Mouse (Mus musculus) limb, embryonic 10.5 days (tissue): ENCODE results near the gene Copz2. TPM values are rescaled to one million over a fixed set of nuclear protein-coding genes. Genes with fewer than 3 reads are reported as not detected.
"Not testable (repeated sequence)": the region's sequence is repeated elsewhere in the genome, so short reads cannot be mapped to it uniquely, and the experiment has no call there.

Source experiments
- DNase-seq: peaks from one replicate; pipeline ENCODE4 v3.0.0-alpha.2; 2017; ENCODE audit warnings: low spot score
- H3K27ac ChIP-seq: fragments of 300-500 bp; sonication (generic); 2 replicates; pipeline ENCODE4 v1.5.1; 2016; ENCODE audit warnings: mild to moderate bottlenecking
- H3K27me3 ChIP-seq: fragments of 300-500 bp; sonication (generic); 2 replicates; pipeline ENCODE4 v1.6.1; 2016; ENCODE audit warnings: low read depth, mild to moderate bottlenecking; ENCODE audit not compliant: poor library complexity, severe bottlenecking
- H3K36me3 ChIP-seq: fragments of 300-500 bp; sonication (generic); 2 replicates; pipeline ENCODE4 v1.6.1; 2016; ENCODE audit warnings: mild to moderate bottlenecking, moderate library complexity
- H3K4me1 ChIP-seq: fragments of 300-500 bp; sonication (generic); 2 replicates; pipeline ENCODE4 v1.6.1; 2016
- H3K4me3 ChIP-seq: fragments of 300-500 bp; sonication (generic); 2 replicates; pipeline ENCODE4 v1.5.1; 2016; ENCODE audit warnings: mild to moderate bottlenecking, moderate library complexity
- H3K9me3 ChIP-seq: fragments of 300-500 bp; sonication (generic); replicated peaks from 2 replicates; pipeline ENCODE4 v1.6.1; 2016; ENCODE audit warnings: mild to moderate bottlenecking
- WGBS: fragments of 180-500 bp; shearing (Covaris S2); methylation state at CpG from one replicate; pipeline ENCODE4 v1.1.7; 2016; 5-methylcytosine and 5-hydroxymethylcytosine counted together
- polyA plus RNA-seq: library from polyadenylated mRNA; unstranded; fragments of >200 nt; fragmentation: Nextera tagmentation; extraction: Ambion mirVana; gene quantifications from 2 replicates; pipeline ENCODE4 v1.2.1, GENCODE M21; 2016

Copz2 gene
- polyA plus RNA-seq, 1 experiment from 2014 or later: 39.9 TPM

DNA sequence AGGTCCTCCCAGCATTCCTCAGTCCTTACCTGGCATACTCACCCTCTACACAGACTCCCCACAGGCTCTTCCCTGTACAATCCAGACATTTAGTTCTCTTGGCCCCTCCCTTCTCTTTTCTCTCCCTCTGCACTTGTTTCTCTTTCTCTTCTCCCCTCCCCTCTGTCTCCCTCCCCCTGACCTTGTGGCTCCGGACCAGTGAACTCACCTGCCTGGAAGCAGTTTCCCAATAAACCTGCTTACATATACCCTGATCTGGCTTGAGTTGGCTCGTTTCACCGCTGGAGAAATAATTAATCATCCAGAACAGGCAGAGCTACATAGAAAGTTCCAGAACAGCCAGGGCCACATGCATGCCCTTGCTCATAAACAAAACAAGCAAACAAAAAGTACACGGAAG is 18.2 kb upstream of the Copz2 start:
- no peak overlapping the region for H3K4me3 ChIP-seq
- H3K27ac ChIP-seq: no peak overlapping the region
- peaks cover 17% of the 10 kb centered on the region for H3K36me3 ChIP-seq
- DNase-seq: no peak
- WGBS: 73% methylated on average over 4 of the region's 4 CpGs
- no peaks in the 10 kb centered on the region for H3K27me3 ChIP-seq
- no peaks in the 10 kb centered on the region for H3K9me3 ChIP-seq
- H3K4me1 ChIP-seq: peaks cover 31% of the 10 kb centered on the region

DNA sequence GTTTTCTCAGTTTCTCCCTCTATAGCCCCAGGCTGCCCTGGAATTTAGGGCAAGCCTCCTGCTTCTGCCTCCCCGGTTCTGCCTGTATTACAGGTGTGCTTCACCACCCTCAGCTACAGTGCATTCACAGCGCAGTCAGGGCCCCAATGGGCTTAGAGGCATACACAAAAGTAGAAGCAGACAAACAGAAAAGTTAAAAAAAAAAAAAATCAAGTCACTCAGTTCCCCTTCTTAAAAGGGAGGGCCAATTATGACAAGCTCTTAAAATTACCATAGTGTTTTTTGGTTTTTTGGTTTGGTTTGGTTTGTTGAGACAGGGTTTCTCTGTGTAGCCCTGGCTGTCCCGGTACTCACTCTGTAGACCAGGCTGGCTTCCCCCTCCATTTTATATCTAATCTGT is 17.1 kb upstream of the Copz2 start:
- no peaks in the 10 kb centered on the region for H3K27me3 ChIP-seq
- H3K36me3 ChIP-seq: peaks cover 7% of the 10 kb centered on the region
- H3K4me1 ChIP-seq: peaks cover 24% of the 10 kb centered on the region
- H3K27ac ChIP-seq: no peak overlapping the region
- no peaks in the 10 kb centered on the region for H3K9me3 ChIP-seq
- no peak overlapping the region for H3K4me3 ChIP-seq
- WGBS: 93% methylated on average over 3 of the region's 3 CpGs
- DNase-seq: no peak

DNA sequence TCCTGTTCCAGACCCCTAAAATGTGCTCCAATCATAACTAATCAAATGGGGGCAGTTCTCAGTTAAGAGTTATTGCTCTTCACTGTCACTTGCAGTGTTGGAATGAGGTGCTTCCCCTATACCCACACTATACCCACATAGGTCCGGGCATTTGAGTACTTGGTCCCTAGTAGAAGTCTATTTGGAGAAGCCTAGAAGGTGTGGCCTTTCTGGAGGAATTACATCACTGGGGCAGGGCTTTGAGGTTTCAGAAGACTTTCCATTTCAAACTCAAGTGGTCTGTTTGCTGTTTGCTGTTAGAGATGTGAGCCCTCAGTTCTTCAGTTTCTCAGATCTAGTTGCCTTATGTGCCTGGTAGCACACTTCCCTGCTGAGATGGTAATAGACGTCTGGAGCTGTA is 16.7 kb upstream of the Copz2 start:
- 62% methylated on average over 2 of the region's 2 CpGs for WGBS
- no peaks in the 10 kb centered on the region for H3K9me3 ChIP-seq
- DNase-seq: no peak
- H3K36me3 ChIP-seq: peaks cover 3% of the 10 kb centered on the region; the same call in 1 of the 2 replicates
- no peaks in the 10 kb centered on the region for H3K27me3 ChIP-seq
- H3K27ac ChIP-seq: no peak overlapping the region
- H3K4me1 ChIP-seq: peaks cover 20% of the 10 kb centered on the region
- H3K4me3 ChIP-seq: no peak overlapping the region

DNA sequence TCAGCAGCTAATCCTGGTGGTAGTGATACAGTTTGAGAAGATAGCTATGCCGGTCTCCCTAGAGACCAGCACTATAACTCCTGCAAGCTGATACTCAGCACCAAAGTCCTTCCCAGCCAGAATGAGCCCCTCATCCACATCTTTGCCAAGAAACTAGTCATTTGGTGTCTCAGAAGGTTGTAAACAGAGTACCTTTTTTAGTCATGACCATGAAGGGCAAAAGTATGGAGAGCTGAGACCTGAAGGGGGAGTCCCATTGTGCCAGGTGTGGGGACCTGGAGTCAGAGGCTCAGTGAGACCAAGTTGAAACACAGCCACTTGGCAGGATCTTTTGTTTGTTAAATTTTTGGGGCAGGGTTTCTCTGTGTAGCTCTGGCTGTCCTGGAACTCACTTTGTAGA is 15.5 kb upstream of the Copz2 start:
- Histone ChIP-seq H3K4me3 (no peak overlapping the region), H3K27me3 (no peaks in the 10 kb centered on the region), H3K4me1 (peaks cover 8% of the 10 kb centered on the region), H3K9me3 (no peaks in the 10 kb centered on the region), H3K27ac (no peak overlapping the region), H3K36me3 (no peaks in the 10 kb centered on the region)
- no peak for DNase-seq
- 88% methylated on average over 1 of the region's 1 CpGs for WGBS

DNA sequence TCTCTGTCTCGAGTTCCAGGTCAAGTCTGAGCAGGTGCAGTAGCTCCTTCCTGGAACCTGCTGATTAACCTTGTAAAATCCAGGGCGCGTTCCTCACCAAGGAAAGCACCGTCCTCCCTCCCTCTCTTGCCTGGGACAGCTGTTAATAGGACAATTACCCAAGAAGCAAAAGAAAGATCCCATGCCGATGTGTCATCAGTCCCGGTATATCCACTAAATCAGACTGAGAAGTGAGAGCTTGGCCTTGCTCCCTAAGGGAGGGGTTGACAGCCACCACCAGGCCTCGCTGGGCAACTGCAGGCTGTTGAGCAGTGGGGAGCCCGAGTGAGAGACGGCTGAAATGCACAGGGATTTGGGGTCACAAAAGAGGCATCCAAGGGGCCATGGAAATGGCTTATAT is 12.4 kb upstream of the Copz2 start:
- WGBS: 29% methylated on average over 9 of the region's 9 CpGs
- Histone ChIP-seq H3K27me3 (no peaks in the 10 kb centered on the region), H3K4me1 (peaks cover 8% of the 10 kb centered on the region; the same call in 1 of the 2 replicates), H3K27ac (no peak overlapping the region), H3K4me3 (no peak overlapping the region), H3K36me3 (no peaks in the 10 kb centered on the region), H3K9me3 (no peaks in the 10 kb centered on the region)
- DNase-seq: no peak

DNA sequence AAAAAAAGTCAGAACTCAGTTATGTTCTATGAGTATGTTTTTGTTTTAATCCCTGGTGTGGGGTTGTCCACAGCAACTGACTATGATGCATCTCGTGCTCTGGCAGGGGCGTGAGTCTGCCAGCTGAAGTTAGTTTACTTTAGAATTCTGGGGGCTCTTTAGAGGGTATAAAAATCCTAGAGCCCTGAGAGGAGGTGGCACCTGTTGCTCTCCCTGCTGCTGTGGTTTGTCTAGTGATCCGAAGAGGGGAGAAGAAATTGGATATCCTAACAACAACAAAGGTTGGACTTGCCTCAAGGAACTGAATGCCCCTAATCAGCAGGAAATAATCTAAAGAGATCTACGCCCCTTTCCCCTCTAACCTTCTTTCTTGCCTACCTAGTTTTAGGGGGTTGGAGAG is 11.3 kb upstream of the Copz2 start:
- WGBS: 69% methylated on average over 4 of the region's 4 CpGs
- H3K36me3 ChIP-seq: no peaks in the 10 kb centered on the region
- no peak overlapping the region for H3K4me3 ChIP-seq
- H3K4me1 ChIP-seq: peaks cover 8% of the 10 kb centered on the region; the same call in 1 of the 2 replicates
- DNase-seq: no peak
- no peaks in the 10 kb centered on the region for H3K27me3 ChIP-seq
- H3K9me3 ChIP-seq: no peaks in the 10 kb centered on the region
- no peak overlapping the region for H3K27ac ChIP-seq

DNA sequence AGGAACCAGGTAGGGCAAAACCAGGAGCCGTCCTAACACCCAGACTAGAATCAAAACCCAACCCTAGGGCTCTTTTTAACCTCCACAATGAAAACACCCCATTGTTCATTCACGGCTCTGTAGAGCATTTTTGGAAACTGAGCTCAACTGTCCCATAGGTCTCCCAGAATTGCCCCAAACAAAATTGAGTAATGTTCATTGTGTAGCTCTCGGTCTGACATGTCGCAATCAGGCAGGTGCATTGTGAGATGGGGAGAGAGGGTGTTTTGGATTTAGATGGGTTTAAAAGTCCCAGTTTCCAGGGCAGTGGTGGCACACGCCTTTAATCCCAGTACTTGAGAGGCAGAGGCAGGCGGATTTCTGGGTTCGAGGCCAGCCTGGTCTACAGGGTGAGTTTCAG is 10.2 kb upstream of the Copz2 start:
- H3K4me3 ChIP-seq: no peak overlapping the region
- peaks cover 8% of the 10 kb centered on the region; the same call in 1 of the 2 replicates for H3K4me1 ChIP-seq
- no peaks in the 10 kb centered on the region for H3K36me3 ChIP-seq
- H3K27ac ChIP-seq: no peak overlapping the region
- H3K27me3 ChIP-seq: no peaks in the 10 kb centered on the region
- DNase-seq: no peak
- H3K9me3 ChIP-seq: no peaks in the 10 kb centered on the region
- WGBS: 88% methylated on average over 7 of the region's 7 CpGs

DNA sequence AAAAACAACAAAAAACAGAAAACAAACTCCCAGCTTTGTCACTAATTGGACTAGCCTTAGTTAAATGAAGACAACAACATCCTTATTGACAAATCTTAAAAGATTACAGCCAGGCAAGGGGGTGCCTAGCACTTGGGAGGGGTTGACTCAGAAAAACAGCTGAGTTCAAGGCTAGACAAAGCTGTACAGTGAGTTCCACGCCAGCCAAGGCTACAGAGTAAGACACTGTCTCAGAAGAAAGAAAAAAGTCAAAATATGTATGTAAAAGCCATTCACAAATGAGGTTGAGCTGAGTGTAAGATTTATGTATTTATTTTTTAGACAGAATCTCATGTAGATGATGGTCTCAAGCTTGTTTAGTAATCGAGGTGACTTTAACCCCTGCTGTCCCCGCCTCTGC is 9.8 kb upstream of the Copz2 start:
- no peak overlapping the region for H3K27ac ChIP-seq
- no peaks in the 10 kb centered on the region for H3K27me3 ChIP-seq
- WGBS: 65% methylated on average over 3 of the region's 3 CpGs

DNA sequence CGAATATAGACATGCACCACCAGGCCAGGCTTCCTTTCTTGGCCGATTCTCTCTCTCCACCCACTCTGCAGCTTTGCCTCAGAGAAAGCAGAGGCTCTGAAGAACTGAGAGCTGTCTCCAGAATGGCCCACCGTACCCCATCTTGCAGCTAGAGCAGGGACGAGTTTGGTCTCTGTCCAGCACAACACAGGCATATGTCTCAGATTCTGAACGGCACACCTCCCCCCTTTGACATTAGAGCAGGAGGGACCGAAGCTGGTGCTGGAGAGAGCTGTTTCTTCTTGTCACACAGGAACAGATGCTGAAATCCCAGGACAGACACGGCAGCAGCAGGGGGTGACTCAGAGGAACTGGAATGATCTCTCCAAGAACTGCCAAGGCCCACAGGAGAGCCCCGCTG is 9.4 kb upstream of the Copz2 start:
- H3K27ac ChIP-seq: no peak overlapping the region
- no peaks in the 10 kb centered on the region for H3K27me3 ChIP-seq
- DNase-seq: no peak
- H3K4me1 ChIP-seq: peaks cover 8% of the 10 kb centered on the region; the same call in 1 of the 2 replicates
- WGBS: 50% methylated on average over 8 of the region's 8 CpGs
- no peaks in the 10 kb centered on the region for H3K9me3 ChIP-seq
- H3K4me3 ChIP-seq: no peak overlapping the region
- no peaks in the 10 kb centered on the region for H3K36me3 ChIP-seq

More for the DNA sequence above, 9.8 kb upstream of the Copz2 start:
- Histone ChIP-seq H3K4me3 (no peak overlapping the region), H3K9me3 (no peaks in the 10 kb centered on the region), H3K36me3 (no peaks in the 10 kb centered on the region), H3K4me1 (peaks cover 8% of the 10 kb centered on the region; the same call in 1 of the 2 replicates)
- no peak for DNase-seq

DNA sequence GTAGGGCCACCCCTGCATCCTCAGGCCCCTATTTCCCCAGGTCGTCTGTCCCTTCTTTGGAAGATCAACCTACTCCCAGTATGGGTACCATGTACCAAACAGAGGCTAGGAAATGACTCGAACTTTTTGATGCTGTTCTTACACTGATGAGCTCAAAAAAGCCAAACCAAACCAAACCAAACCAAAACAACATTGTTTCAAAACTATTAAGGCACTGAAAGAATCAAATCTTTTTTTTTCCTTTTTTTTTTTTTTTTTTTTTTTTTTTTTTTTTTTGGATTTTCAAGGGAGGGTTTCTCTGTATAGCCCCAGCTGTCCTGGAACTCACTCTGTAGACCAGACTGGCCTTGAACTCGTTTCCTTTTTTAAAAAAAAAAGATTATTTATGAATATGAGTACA is 6.0 kb upstream of the Copz2 start:
- DNase-seq: no peak
- peaks cover 16% of the 10 kb centered on the region for H3K4me1 ChIP-seq

DNA sequence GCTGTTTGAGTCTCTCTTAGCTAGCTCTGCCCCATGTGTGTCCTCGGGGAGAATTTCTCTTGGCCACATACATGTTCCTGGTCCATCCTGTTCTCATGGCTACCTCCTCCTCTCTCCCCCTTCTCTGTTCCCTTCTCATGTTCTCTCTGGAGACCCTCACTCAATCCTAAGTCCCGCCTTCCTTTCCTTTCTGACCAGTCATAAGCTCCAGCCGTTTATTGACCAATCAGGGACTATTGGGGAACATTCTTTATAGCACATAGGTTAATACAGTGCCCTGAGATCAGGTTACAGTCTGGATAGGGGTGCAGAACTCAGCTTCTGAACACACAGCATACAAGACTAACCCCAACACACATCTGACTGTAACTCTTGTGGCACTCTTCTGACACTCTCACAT is 2.4 kb upstream of the Copz2 start:
- Histone ChIP-seq H3K36me3 (no peaks in the 10 kb centered on the region), H3K27ac (peak overlapping the region; percentile 75), H3K4me3 (0 out of 2 replicates have a peak overlapping the region, but pooled peaks have one; percentile 15), H3K4me1 (peaks cover 27% of the 10 kb centered on the region), H3K27me3 (peaks cover 8% of the 10 kb centered on the region), H3K9me3 (no peaks in the 10 kb centered on the region)
- no peak for DNase-seq
- 56% methylated on average over 3 of the region's 3 CpGs for WGBS

More for the DNA sequence above, 6.0 kb upstream of the Copz2 start:
- WGBS: 58% methylated on average over 3 of the region's 3 CpGs
- no peak overlapping the region for H3K27ac ChIP-seq
- H3K27me3 ChIP-seq: no peaks in the 10 kb centered on the region
- no peak overlapping the region for H3K4me3 ChIP-seq
- H3K36me3 ChIP-seq: no peaks in the 10 kb centered on the region
- no peaks in the 10 kb centered on the region for H3K9me3 ChIP-seq

DNA sequence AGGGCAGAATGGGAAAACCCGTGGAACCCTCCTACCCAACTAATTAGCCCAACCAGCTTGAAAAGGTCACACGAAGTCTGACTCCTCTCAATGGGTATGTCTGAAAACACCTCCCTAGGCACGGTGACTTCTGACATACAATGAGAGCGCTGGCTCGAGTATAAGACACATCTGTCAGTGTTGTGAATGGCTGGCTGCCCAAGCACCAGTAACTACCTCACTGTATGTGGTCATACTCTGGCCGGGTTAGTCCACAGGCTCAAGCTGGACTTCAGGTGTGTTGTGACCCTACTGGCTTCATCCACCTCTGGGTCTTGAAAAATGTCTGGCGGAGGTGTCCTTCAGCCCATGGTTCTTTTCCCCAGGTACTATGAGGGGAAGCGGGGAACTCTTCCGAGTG is 976 bp upstream of the Copz2 start:
- H3K27ac ChIP-seq: no peak overlapping the region
- no peak overlapping the region for H3K4me3 ChIP-seq
- H3K9me3 ChIP-seq: no peaks in the 10 kb centered on the region
- H3K4me1 ChIP-seq: peaks cover 27% of the 10 kb centered on the region
- peaks cover 8% of the 10 kb centered on the region for H3K27me3 ChIP-seq
- DNase-seq: no peak
- 0 out of 2 replicates have a peak, but pooled peaks cover 3% of the 10 kb centered on the region for H3K36me3 ChIP-seq
- WGBS: 71% methylated on average over 9 of the region's 9 CpGs

DNA sequence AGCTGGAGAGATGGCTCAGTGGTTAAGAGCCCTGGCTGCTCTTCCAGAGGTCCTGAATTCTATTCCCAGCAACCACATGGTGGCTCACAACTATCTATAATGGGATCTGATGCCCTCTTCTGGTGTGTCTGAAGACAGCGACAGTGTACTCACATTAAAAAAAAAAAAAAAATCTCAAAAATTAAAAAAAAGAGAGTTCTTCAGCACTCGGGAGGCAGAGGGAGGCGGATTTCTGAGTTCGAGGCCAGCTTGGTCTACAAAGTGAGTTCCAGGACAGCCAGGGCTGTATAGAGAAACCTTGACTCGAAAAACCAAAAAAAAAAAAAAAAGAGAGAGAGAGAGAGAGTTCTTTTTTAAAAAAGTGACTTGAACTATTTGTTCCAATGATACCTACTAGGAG is 525 bp upstream of the Copz2 start:
- H3K4me1 ChIP-seq: peaks cover 27% of the 10 kb centered on the region
- not testable (repeated sequence) for DNase-seq, H3K27ac ChIP-seq, H3K9me3 ChIP-seq, H3K27me3 ChIP-seq, H3K36me3 ChIP-seq
- 78% methylated on average over 5 of the region's 5 CpGs for WGBS
- peak overlapping the region; percentile 76 for H3K4me3 ChIP-seq

DNA sequence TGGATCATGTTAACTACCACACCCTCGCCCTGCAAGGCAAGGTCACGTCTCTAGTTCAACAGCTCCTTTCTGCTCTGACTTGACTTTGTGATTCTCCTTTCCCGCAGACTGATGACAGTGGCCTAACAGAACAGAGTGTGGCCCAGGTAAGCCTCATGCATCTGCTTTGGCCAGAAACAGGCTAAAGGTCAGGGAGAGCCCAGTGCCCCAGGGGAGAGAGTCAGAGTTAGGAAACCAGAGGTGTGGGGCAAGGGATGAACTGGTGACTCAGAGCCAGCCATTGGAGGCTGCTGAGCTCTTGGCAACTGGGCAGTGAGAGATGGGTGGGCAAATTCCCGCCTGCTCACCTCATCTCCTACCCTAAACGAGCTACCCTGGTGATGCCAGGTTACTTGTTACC is 7.8 kb downstream of the Copz2 start:
- Histone ChIP-seq H3K4me3 (no peak overlapping the region), H3K27me3 (no peaks in the 10 kb centered on the region; the same call in 1 of the 2 replicates), H3K27ac (no peak overlapping the region), H3K36me3 (0 out of 2 replicates have a peak, but pooled peaks cover 3% of the 10 kb centered on the region), H3K9me3 (no peaks in the 10 kb centered on the region), H3K4me1 (peaks cover 17% of the 10 kb centered on the region)
- 81% methylated on average over 5 of the region's 5 CpGs for WGBS
- no peak for DNase-seq
